Mouse (Mus musculus): Measurements from ENCODE around the gene Ahcyl1.

Ahcyl1 gene

GRCm38 (mm10) chr3:107703675-107704370 is 7.5 kb upstream of the Ahcyl1 start:
- DNase-seq (ENCODE audit: low read depth) = no peak

- no peak for DNase-seq (ENCODE audit: low read depth)
These were observed 5.5 kb upstream of the Ahcyl1 start for GRCm38 (mm10) chr3:107701767-107702394.

GRCm38 (mm10) chr3:107700625-107701024 is 4.3 kb upstream of the Ahcyl1 start:
- no peak for DNase-seq (ENCODE audit: low read depth)

- DNase-seq (ENCODE audit: low read depth) = no peak
These were observed 550 bp upstream of the Ahcyl1 start for GRCm38 (mm10) chr3:107696910-107697309.

- no peak for DNase-seq (ENCODE audit: low read depth)
These were observed 977 bp downstream of the Ahcyl1 start for GRCm38 (mm10) chr3:107695219-107695947.

- no peak for DNase-seq (ENCODE audit: low read depth)
These were observed 2.0 kb downstream of the Ahcyl1 start for GRCm38 (mm10) chr3:107694256-107694900.

- DNase-seq (ENCODE audit: low read depth) = no peak
These were observed 6.0 kb downstream of the Ahcyl1 start for GRCm38 (mm10) chr3:107690366-107690765.

- no peak for DNase-seq (ENCODE audit: low read depth)
These were observed 7.1 kb downstream of the Ahcyl1 start for GRCm38 (mm10) chr3:107689245-107689644.

- no peak for DNase-seq (ENCODE audit: low read depth)
These were observed 8.1 kb downstream of the Ahcyl1 start for GRCm38 (mm10) chr3:107688236-107688635.

GRCm38 (mm10) chr3:107686276-107686977 is 9.9 kb downstream of the Ahcyl1 start:
- no peak for DNase-seq (ENCODE audit: low read depth)

- no peak for DNase-seq (ENCODE audit: low read depth)
These were observed 10.7 kb downstream of the Ahcyl1 start for GRCm38 (mm10) chr3:107685652-107686051.

- DNase-seq (ENCODE audit: low read depth) = no peak
These were observed 12.8 kb downstream of the Ahcyl1 start for GRCm38 (mm10) chr3:107683587-107683986.

GRCm38 (mm10) chr3:107680790-107681576 is 15.4 kb downstream of the Ahcyl1 start:
- DNase-seq (ENCODE audit: low read depth) = no peak

- no peak for DNase-seq (ENCODE audit: low read depth)
These were observed 24.9 kb downstream of the Ahcyl1 start for GRCm38 (mm10) chr3:107671509-107671908.

GRCm38 (mm10) chr3:107670500-107670899 is 25.9 kb downstream of the Ahcyl1 start:
- no peak for DNase-seq (ENCODE audit: low read depth)

- DNase-seq (ENCODE audit: low read depth) = no peak
These were observed 27.6 kb downstream of the Ahcyl1 start for GRCm38 (mm10) chr3:107668786-107669185.

- DNase-seq (ENCODE audit: low read depth) = no peak
These were observed 28.9 kb downstream of the Ahcyl1 start for GRCm38 (mm10) chr3:107667426-107667825.

- no peak for DNase-seq (ENCODE audit: low read depth)
These were observed 31.7 kb downstream of the Ahcyl1 start for GRCm38 (mm10) chr3:107664641-107665040.

- peak; percentile 22 for DNase-seq (ENCODE audit: low read depth)
These were observed 37.4 kb downstream of the Ahcyl1 start for GRCm38 (mm10) chr3:107659000-107659399.

- no peak for DNase-seq (ENCODE audit: low read depth)
These were observed 39.5 kb downstream of the Ahcyl1 start for GRCm38 (mm10) chr3:107656888-107657287.

- no peak for DNase-seq (ENCODE audit: low read depth)
These were observed 40.2 kb downstream of the Ahcyl1 start for GRCm38 (mm10) chr3:107656151-107656550.
